Mouse (Mus musculus): ENCODE results near the gene Psmd14.

Gene Psmd14

DNA sequence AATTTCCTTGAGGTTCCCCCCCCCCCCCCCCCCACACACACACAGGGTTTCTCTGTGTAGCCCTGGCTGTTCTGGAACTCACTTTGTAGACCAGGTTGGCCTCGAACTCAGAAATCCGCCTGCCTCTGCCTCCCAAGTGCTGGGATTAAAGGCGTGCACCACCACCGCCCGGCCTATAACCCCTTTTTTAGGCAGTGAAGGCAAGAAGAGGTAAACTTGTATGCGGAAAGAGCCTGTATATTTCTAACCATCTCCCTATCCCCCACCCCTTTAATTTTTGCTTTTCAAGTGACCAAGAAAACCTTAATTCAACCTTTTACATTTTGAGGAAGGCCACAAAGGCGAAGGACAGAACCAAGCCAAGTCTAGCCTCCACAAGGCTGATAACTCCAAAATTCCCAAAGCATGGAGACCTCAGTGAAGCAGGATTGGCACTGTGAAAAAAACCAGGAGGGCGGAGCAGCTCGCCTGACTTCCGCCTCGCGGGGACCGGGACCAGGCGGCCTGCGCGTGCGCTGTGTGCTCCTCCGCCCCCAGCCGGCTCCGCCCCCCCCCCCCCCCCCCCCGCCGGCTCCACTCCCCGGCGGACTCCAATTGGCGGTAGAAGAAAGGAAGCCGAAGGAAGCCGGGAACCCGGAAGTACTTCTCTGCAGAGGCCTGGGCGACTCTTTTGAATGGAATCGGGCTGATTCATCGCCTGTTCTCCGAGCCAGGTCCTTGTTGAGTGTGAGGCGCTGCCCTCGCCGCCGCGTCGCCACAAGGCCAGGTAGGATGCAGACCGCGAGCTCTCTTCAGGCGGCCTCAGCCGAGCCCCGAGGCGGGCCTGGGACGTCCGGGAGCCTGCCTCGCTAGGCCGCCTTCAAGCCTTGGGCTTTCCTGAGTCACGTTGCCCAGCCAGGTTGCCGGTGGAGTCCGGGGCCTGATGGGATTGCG is at the start of gene Psmd14:
Psmd14 (plus strand) TSS at position 587 of the 933 bp plus-strand sequence.
- peak; percentile 87 for DNase-seq (ENCODE audit: low spot score)

DNA sequence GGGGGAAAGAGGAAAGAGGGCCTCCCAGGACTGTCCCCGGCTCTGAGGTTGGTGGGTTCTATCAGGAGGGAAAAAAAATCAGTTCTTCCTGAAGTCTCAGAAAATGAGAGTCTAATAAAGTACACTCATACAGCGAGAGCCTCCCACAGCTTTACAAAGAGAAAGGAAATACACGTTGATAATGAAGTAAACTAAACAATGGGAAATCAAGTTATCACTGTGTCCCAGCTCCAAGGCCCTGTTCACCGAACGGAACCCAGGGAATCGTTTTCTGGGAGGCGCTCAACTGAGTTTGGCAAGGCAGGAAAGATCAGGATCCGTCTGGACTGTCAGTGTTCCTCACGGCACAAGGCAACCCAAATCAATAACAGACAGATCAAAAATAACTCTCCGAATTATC is 48.7 kb upstream of the Psmd14 start:
- DNase-seq (ENCODE audit: low spot score): no peak

DNA sequence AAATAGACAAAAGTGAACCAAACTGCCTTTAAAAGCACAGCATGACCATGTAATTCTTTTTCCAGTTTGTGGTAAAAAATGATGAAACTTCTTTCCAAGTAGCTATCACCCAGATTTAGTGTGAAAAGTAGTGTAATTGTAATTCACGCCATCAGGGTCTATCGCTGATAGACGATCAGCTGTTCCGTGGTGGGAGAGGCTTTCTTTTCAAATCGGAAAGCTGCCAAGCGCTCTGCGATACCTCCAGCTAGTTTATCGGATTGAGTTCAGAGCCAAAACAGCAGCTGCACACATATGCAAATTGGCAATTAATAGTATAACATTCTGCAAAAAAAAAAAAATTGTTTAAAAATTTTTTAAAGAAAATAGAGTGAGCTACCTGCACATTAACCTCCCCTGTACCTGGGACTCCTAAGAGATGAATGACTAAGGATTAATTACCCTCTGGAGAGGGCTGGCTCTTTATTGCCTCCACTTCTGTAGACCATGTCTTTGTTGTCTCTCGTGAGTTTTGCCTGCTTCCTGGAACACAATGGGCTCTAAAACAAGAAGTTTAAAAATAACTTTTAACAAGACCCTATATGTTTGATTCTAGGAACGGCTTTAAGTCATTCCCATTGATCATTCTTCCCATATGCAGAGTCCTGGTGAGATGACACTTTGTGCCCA is 47.8 kb upstream of the Psmd14 start:
- DNase-seq (ENCODE audit: low spot score): no peak

DNA sequence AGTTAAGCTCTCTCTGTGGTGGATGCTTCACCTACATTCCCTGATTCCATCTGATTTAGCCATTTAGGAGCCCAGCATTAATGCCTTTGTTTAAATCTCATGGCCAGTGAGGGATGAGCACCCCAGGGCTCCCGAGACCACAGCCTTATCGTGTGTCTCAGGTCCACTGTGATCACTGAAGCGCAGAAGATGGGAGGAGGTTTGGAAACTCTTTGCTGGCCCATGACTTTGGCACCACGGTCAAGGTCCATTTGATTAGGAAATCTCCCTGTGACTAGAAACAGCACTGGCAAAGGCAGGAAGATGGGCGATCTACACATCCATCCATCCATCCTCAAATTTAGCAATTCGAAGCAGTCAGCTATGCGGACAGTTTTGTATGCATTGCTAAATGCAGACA is 44.1 kb upstream of the Psmd14 start:
- no peak for DNase-seq (ENCODE audit: low spot score)

DNA sequence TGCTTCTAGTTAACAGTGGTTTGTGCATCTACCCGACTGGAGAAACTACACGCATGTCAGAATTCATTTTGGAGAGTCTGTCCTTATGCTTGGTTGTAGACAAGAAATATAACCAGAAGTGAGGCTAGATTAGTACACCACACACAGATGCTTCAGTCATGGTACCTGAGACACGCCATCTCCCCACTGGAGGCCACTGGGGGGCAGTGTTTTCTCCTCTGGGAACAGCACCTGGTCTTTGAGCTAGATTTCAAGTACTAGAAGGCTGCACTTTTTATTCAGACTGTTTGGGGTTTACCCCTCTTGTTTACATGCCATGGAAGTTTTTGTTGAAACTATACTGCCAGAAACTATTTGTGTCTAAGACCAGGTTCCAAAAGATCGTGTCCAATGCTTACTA is 43.2 kb upstream of the Psmd14 start:
- DNase-seq (ENCODE audit: low spot score): peak; percentile 42

DNA sequence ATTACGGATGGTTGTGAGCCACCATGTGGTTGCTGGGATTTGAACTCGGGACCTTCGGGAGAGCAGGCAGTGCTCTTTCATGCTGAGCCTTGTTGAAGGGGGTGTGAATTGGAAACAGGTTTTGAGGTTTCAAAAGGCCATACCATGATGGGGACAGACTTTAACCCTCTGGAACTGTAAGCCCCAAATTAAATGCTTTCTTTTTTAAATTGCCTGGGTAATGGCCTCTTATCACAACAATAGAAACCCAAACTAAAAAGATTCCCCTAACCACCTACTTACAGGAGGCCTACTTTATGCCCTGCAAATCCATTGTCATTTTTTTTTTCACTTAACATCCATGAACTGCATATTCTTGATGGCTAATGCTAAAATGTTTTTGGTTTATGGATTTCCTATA is 36.9 kb upstream of the Psmd14 start:
- DNase-seq (ENCODE audit: low spot score): no peak

DNA sequence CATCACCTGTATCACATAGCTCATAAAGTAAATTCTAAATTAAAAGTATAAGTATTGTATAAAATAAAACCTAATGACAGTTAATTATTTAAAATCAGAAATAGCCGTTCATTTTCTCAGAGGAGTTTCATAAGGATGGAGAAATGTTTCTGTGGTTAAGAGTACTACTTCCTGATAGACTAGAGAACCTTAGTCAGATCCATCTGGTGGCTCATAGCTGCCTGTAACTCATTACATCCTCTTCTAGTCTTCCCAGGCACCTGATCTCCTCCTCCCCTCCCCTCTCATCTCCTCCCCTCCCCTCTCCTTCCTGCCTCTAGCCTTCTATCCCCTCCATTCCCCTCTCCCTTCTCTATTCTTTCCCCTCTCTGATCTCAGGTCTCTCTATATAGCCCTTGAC is 29.9 kb upstream of the Psmd14 start:
- DNase-seq (ENCODE audit: low spot score): no peak

DNA sequence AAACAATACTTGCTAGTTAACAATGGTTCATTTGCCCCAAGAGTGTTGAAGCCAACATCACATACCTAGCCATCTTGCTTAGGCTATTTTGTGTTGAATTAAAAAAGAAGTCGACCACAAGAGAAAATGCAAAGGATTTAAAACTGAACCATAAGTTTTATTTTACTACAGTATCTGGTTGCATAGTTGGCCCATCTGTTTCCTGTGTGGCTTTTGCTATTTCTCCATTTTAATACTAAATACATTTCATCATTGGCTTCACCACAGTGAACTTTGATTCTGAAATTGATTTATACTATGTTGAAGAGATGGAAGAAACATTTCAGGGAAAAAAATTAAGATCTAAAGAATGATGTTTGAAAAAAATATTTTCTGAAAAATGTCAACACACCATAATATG is 25.0 kb upstream of the Psmd14 start:
- no peak for DNase-seq (ENCODE audit: low spot score)

DNA sequence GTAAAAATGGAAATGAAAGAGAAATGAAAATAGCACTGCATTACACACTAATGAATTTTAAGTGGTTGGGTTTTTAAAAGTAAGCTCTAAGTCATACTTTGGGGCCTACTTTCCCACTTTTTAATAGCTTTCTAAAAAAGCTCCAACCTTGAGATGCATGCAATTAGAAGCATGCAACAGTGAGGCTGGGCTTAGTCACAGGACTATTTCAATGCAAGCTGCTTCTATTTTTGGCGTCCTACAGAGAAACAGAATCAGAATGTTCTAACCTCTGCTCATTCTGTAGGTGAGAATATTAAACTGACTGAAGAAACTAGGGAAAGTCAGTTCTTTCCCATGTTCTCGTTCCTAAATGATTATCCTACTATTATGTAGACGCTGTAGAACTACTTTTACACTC is 22.4 kb upstream of the Psmd14 start:
- no peak for DNase-seq (ENCODE audit: low spot score)

DNA sequence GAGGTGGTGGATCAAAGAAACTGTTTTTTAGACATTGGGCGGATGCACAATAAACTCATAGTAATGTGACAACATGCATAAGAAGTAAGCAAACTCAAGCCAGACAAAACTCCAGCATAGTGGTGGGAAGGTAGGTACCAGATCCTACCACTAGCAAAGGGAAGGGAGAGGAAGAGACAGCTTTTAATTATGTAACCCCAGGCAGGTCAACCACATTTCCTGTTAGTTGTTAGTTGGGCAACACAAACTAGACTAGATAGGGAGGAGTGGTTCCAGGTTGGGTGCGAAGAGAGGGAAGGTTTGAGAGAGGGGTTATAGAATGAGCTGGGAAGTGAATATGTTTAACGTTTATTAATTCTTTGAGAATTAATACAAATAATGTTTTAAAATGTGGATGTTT is 1.9 kb upstream of the Psmd14 start:
- no peak for DNase-seq (ENCODE audit: low spot score)

DNA sequence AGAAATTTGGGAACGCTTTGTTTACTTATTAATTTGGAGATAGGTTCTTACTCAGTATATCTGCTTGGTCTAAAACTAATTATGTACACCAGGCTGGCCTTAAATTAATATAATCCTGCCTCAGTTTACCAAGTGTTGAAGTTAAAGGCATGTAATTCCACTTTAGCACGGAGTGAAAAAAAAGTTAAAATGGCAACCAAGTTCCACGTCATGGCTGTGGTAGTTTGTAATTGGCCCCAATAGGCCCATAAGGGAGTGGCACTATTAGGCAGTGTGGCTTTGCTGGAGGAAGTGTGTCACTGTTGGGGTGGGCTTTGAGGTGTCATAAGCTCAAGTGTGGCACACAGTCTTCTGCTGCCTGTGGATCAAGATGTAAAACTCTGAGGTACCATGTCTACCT is 1.0 kb downstream of the Psmd14 start:
- peak; percentile 64 for DNase-seq (ENCODE audit: low spot score)

DNA sequence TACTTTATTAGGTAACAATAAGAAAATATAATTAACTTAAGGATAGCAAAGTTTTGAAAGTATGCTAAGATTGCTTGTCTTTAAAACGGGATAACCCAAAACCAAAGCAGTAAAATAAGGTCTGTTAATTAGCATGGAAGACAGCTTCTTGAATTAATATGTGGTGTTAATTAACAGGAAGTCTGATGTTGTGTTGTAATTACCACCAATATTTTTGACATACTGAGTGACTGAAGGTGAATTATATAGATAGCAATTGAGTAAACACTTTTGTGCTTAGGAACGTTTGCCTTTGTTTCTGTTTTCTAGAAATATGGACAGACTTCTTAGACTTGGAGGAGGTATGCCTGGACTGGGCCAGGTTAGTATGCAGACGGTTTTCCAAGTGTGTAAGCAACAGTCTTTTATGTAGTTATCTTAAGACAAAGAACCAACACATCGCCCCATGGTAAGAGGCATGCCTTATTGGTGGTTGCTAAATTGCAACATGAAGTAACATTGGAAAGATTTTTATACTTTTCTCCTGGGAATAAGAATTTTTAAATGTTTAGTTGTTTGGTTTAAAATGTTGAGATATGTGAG is 11.0 kb downstream of the Psmd14 start:
- DNase-seq (ENCODE audit: low spot score): no peak

DNA sequence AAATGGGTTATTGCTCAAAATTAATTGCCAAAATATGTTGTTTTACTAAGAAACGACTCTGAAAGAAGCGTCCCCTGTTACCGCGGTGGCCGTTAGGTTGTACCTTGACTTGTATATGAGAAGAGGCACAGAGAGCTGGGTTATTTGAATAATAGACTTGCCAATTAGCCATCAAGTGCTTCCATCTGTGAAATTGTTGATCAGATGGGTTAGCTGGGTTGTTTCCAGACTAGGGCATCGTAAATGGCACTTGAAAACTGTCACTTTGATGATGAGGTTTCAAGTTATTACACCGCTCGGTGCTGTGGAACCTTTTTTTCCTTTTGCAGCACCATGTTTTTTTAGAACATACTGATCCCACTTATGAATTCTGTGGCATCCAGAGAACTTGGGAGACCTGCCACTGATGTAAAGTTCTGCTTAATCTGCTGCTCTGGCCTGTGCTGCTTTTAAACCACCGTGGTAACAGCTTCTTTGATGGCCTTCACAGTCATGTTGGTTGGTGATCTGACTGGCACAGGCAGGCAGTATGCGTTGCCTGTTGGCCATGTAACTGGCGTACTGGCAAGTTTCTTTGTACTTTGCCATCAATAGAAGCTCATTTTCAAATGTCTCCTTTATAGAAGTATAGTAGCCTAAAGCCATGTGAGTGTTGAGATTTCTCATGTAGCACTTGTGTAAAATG is 21.4 kb downstream of the Psmd14 start:
- no peak for DNase-seq (ENCODE audit: low spot score)

DNA sequence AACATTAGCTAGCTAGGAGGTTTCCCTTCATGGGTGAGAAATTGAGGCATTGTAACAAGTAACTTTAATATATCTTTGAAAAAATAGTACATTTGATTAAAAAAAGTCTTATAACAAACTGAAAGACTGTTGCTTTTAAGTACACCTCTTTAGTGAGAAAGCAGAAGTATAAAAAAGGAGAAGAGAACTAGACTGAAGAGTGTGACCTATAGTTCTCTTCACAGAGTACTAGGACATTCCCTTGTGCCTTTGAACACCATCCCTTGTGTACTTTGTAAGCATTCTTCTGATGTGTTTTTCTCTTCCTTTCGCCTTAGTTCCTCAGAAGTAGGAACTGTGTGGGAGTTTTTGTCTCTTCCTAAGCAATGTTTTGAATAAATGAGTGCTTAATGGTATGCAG is 22.7 kb downstream of the Psmd14 start:
- no peak for DNase-seq (ENCODE audit: low spot score)

DNA sequence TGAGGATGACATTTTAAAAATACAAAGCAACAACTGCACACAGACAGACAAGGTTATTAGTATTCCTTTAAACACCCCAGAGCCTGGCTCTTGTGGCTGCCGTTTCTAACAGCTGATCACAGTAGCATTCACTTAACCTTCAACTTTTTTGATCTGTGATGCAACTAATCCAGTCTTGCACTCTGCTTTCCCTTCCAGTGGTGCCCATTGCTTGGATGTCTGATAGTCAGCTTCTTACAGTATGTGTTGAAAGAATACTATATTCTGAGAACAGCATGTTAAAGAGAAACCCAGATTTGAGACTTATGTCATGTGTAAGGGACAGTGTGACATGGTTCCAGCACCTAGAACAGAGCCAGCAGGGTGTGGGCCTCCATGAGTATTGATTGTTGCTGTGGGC is 34.6 kb downstream of the Psmd14 start:
- DNase-seq (ENCODE audit: low spot score): no peak

DNA sequence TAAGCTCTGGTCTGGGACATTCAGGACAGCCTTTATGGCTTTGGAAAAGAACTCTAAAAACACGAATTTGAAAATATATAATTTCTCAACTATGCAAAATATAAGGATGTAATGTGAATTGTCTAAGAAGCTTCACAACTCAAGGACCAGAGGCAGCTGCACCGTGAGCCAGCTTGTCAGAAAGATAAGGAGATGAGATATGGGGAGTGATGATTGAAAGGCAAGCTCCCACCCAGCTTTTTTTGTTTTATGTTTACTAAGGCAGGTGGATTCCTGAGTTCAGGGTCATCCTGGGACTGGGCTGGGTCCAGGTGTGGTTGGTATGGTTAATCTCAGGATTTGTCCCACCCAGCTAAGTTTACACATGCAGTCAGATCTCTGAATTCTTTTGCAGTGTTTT is 35.1 kb downstream of the Psmd14 start:
- DNase-seq (ENCODE audit: low spot score): no peak

DNA sequence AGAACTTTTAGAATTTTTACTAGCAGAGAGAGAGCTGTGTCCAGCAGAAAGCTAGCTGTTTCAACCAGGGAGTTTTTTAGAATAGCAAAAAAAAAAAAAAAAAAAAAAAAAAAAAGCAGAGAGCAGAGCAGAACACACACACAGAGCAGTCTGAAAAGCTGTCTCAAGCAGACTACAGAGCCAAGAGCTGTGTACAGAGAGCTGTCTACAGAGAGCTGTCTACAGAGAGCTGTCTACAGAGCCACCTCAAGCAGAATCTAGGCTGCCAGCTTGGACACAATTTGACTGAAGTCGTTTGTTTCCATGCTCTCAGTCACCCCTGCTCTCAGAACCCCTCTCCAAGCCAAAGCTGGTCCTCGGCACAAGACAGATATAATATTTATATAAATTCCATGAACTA is 35.9 kb downstream of the Psmd14 start:
- no peak for DNase-seq (ENCODE audit: low spot score)

DNA sequence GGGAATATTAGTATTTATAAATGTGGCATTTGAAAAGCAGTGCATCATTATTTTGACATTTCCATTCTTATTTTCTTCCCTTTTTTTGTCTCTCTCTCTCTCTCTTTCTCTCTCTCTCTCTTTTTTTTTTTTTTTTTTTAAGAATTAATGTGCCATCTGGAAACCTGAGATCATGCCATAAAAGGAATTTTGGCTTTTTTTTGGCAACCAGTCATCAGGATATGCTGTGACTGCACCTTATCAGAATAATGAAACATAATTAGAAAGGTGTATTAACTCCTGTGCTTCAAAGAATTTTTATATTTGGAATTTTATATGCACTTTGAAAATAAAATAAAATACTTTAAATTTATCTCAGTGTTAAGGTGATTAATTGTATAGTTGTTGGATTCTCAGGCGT is 39.2 kb downstream of the Psmd14 start:
- DNase-seq (ENCODE audit: low spot score): no peak

DNA sequence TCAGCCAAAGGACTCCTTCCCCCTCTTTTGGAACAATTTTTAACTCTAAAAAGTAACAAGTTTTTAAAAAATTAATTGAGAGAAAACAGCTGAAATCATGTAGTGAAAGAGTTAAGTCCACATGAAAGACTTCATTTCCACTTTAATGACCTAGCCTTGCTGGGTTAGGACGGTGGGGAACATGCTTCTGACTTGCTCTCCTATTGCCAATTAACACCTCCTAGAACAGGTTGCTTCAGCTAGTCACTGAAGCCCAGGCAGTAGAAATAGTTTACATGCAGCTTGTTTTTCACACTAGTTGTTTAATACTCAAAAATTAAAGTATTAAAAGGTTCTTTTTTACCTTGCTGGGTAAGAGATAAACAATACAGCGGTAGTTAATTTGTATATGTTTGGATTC is 39.8 kb downstream of the Psmd14 start:
- DNase-seq (ENCODE audit: low spot score): no peak

DNA sequence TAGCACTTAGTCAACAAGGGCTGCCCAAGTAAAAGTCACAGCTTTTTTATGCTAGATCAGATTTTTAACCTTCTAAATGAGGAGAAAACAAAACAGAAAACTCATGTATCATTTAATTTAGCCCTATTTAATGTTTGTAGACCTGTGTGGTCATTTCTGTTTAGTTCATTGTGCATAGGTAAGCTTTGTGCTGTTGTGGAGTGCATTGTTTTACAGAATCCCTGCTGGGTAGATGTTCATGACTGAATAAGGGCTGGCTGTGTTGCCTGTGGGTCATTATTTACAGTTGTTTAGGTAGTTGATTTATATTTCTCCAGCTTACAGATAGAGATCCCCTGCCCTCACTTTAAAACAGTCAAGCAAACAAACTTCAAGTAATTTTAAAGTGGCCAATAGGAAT is 40.9 kb downstream of the Psmd14 start:
- DNase-seq (ENCODE audit: low spot score): no peak

DNA sequence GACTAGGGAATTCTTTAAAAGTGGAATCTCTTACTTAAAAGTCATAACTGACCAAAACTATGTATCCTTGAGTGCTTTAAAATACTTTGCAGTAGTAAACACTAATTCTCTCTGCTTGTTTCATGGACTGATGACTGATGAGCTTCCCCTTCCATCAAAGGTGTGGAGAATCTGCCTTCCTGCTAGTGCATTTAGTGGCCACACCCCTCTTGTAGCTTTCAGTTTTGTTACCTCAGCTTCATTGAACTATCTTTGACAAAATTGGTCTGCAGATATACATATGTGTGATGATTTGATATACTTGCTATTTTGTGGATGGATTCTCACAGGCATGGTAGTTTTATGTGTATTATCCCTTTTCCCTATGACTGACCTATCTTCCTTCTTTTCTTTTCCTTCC is 43.5 kb downstream of the Psmd14 start:
- no peak for DNase-seq (ENCODE audit: low spot score)

DNA sequence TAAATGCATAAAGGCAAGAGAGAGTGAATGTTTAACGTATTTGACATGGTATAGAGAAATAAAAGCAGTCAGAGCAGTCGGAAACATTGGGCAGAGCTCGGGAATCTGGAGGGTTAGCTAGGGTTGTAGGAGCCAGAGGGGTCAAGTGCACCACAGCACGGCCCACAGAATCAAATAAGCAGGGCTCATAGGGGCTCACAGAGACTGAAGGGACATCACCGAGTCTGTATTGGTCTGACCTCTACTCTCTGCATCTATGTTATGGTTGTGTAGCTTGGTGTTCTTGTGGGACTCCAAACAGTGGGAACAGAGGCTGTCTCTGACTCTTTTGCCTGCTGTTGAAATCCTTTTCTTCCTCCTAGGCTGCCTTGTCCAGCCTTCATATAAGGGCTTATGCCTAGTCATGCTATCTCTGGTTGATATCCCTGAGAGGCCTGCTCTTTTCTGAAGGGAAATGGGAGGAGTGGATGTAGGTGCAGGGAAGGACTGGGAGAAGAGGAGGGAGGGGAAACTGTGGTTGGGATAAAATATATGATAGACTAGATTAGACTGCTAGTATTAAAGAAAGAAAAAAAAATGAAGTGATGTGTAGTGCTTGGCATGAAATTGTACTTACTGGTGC is 47.9 kb downstream of the Psmd14 start:
- peak; percentile 23 for DNase-seq (ENCODE audit: low spot score)
